Comparison of ENCODE assay signal across 26 mouse cellular contexts in genomic region chr2:11662907-11663230, GRCm38 (mm10). TPM values are rescaled to one million over a fixed set of nuclear protein-coding genes. Genes with fewer than 3 reads are reported as not detected.
DNase-seq lines count a peak whose midpoint lies in the region; ATAC-seq and TF ChIP-seq lines count a peak whose summit lies in the region.
"Had no signal": no experiment of that assay in that cellular context is flagged by ENCODE, and none has a peak within 500 bp of the region (broad histone marks: within the 10 kb centered on the region; RNA-seq: fewer than 3 reads in every experiment).

No protein-coding gene starts in this region.

- H3K27me3 ChIP-seq in spleen, adult 2 months (ENCODE audit: control insufficient read depth, insufficient read depth, low read length), result no peaks in the 10 kb centered on the region
- H3K27me3 ChIP-seq in midbrain, embryonic 16.5 days (ENCODE audit: control insufficient read depth, insufficient read depth, low read depth, low read length), result no peaks in the 10 kb centered on the region
- H3K27me3 ChIP-seq in hindbrain, embryonic 10.5 days (ENCODE audit: insufficient read depth, poor library complexity, severe bottlenecking), result no peaks in the 10 kb centered on the region
- H3K27me3 ChIP-seq: forebrain, embryonic 13.5 days; heart, embryonic 13.5 days; hindbrain, embryonic 12.5 days had no signal

- peaks cover 27% of the 10 kb centered on the region for H3K4me1 ChIP-seq in spleen, adult 2 months (ENCODE audit: control insufficient read depth, insufficient read depth, insufficient read length)
- H3K4me1 ChIP-seq in midbrain, embryonic 16.5 days (ENCODE audit: control insufficient read depth, insufficient read depth, low read length), result peaks cover 3% of the 10 kb centered on the region; the same call in 1 of the 2 replicates
- H3K4me1 ChIP-seq in hindbrain, embryonic 10.5 days (replicated peaks), result peaks cover 5% of the 10 kb centered on the region; the same call in 1 of the 2 replicates
- H3K4me1 ChIP-seq: embryonic facial prominence, embryonic 10.5 days; forebrain, embryonic 13.5 days; heart, embryonic 13.5 days; hindbrain, embryonic 12.5 days had no signal

- 52% methylated on average over 1 of the region's 1 CpGs for WGBS in spleen, adult 2 months
- WGBS in midbrain, embryonic 16.5 days, result 96% methylated on average over 1 of the region's 1 CpGs
- 96% methylated on average over 1 of the region's 1 CpGs for WGBS in hindbrain, embryonic 10.5 days

- H3K4me2 ChIP-seq in midbrain, embryonic 16.5 days (ENCODE audit: low read length), result no peak overlapping the region
- H3K4me2 ChIP-seq: forebrain, embryonic 13.5 days; heart, embryonic 13.5 days; hindbrain, embryonic 12.5 days had no signal

- H3K9me3 ChIP-seq in midbrain, embryonic 16.5 days (replicated peaks; ENCODE audit: control insufficient read depth, low read length, poor library complexity, severe bottlenecking), result no peaks in the 10 kb centered on the region
- no peaks in the 10 kb centered on the region for H3K9me3 ChIP-seq in hindbrain, embryonic 10.5 days
- H3K9me3 ChIP-seq: embryonic facial prominence, embryonic 10.5 days; forebrain, embryonic 13.5 days; heart, embryonic 13.5 days; hindbrain, embryonic 12.5 days had no signal

- ATAC-seq in CD4-positive, CD25-positive, alpha-beta regulatory T cell, adult 4 months, result peak; percentile 26
- no peak for ATAC-seq in midbrain, embryonic 16.5 days
- ATAC-seq: forebrain, embryonic 13.5 days; forebrain, postnatal 0 days; Patski had no signal

- TF ChIP-seq POLR2A in spleen, adult 2 months (IDR thresholded peaks at IDR 0.05; ENCODE audit: low read depth, low read length), result no peak

- H3K27ac ChIP-seq in spleen, adult 2 months (ENCODE audit: insufficient read depth, low read length), result peak overlapping the region; percentile 48
- H3K27ac ChIP-seq in midbrain, embryonic 16.5 days (ENCODE audit: low read length), result no peak overlapping the region
- no peak overlapping the region for H3K27ac ChIP-seq in hindbrain, embryonic 10.5 days
- H3K27ac ChIP-seq: embryonic facial prominence, embryonic 10.5 days; forebrain, embryonic 13.5 days; gastrocnemius, adult 2 months; heart, embryonic 13.5 days; hindbrain, embryonic 12.5 days had no signal

- DNase-seq in spleen, adult 2 months (ENCODE audit: low read depth in 1 of 2, low spot score in 2 of 2), result no peak
- DNase-seq in spleen, postnatal 36 days (ENCODE audit: low spot score in 2 of 2), result no peak
- peak; percentile 76 for DNase-seq in induced T-regulatory cell, adult 2 months (ENCODE audit: low read depth)
- DNase-seq in thymus, postnatal 14 days, result peak; percentile 55
- DNase-seq in layer of hippocampus, postnatal 14 days (ENCODE audit: low spot score in 2 of 2), result no peak
- no peak for DNase-seq in hindbrain, embryonic 10.5 days (ENCODE audit: low spot score)
- DNase-seq: adrenal gland, adult 2 months; adrenal gland, postnatal 25 days; cerebellum, adult 2 months; cerebellum, postnatal 10 days; forebrain, postnatal 0 days; gastrocnemius, adult 2 months; gastrocnemius, postnatal 25 days; heart, postnatal 36 days had no signal

- H3K9ac ChIP-seq in midbrain, embryonic 16.5 days (ENCODE audit: low read depth, low read length), result no peak overlapping the region
- H3K9ac ChIP-seq: forebrain, embryonic 13.5 days; forebrain, postnatal 0 days; heart, embryonic 13.5 days; hindbrain, embryonic 12.5 days had no signal

- no peak overlapping the region for H3K4me3 ChIP-seq in spleen, adult 2 months (ENCODE audit: extremely low read depth, insufficient read depth, insufficient read length)
- no peak overlapping the region for H3K4me3 ChIP-seq in midbrain, embryonic 16.5 days (ENCODE audit: low read depth, low read length)
- no peak overlapping the region for H3K4me3 ChIP-seq in hindbrain, embryonic 10.5 days
- H3K4me3 ChIP-seq: embryonic facial prominence, embryonic 10.5 days; forebrain, embryonic 13.5 days; gastrocnemius, adult 2 months; heart, embryonic 13.5 days; hindbrain, embryonic 12.5 days had no signal

- H3K36me3 ChIP-seq in spleen, adult 2 months (ENCODE audit: control insufficient read depth, insufficient read depth, low read length), result no peaks in the 10 kb centered on the region
- H3K36me3 ChIP-seq in midbrain, embryonic 16.5 days (ENCODE audit: control insufficient read depth, insufficient read depth, low read length), result no peaks in the 10 kb centered on the region
- no peaks in the 10 kb centered on the region for H3K36me3 ChIP-seq in hindbrain, embryonic 10.5 days
- H3K36me3 ChIP-seq: embryonic facial prominence, embryonic 10.5 days; heart, embryonic 13.5 days; hindbrain, embryonic 12.5 days had no signal

- TF ChIP-seq CTCF in spleen, adult 2 months (IDR thresholded peaks at IDR 0.05; ENCODE audit: extremely low read depth, insufficient read depth, insufficient read length, insufficient replicate concordance), result no peak

RNA-seq across cellular contexts. Expression of gene Il2ra, which starts 20.3 kb away (rescaled TPM):
- 1.6 and 2.0 TPM in 2 replicates for polyA plus RNA-seq in spleen, adult 2 months (2012; rRNA removed)
- 100 to 1,000 TPM; 347 to 420 TPM for polyA plus RNA-seq in CD4-positive, CD25-positive, alpha-beta regulatory T cell, adult 4 months (2017; shearing (Covaris generic))
- 0.04 TPM in 1 of 2 replicates, not detected in the other for polyA plus RNA-seq in midbrain, embryonic 16.5 days (2015; fragmentation: Nextera tagmentation; extraction: Ambion mirVana)
- under 1 TPM in 1 of 2 experiments, not detected in 1; 0.17 TPM for total RNA-seq in layer of hippocampus, postnatal 14 days (2021)
- polyA plus RNA-seq in hindbrain, embryonic 10.5 days (2016; fragmentation: Nextera tagmentation; extraction: Ambion mirVana), result not detected in 2 replicates
- total RNA-seq: forebrain, postnatal 0 days; granulocyte monocyte progenitor cell, adult 5-6 weeks had no signal
- polyA plus RNA-seq: adrenal gland, adult 2 months; embryonic facial prominence, embryonic 10.5 days; embryonic facial prominence, embryonic 14.5 days; forebrain, embryonic 13.5 days; forebrain, postnatal 0 days; heart, postnatal 0 days; hindbrain, embryonic 12.5 days; Patski had no signal

RNA-seq across cellular contexts. Expression of gene Gm17490, which starts 36.8 kb away (rescaled TPM):
- polyA plus RNA-seq in spleen, adult 2 months (2012; rRNA removed), result not detected in 2 replicates
- polyA plus RNA-seq in CD4-positive, CD25-positive, alpha-beta regulatory T cell, adult 4 months (2017; shearing (Covaris generic)), result not detected
- not detected in 2 replicates for polyA plus RNA-seq in midbrain, embryonic 16.5 days (2015; fragmentation: Nextera tagmentation; extraction: Ambion mirVana)
- not detected for total RNA-seq in layer of hippocampus, postnatal 14 days (2021)
- polyA plus RNA-seq in hindbrain, embryonic 10.5 days (2016; fragmentation: Nextera tagmentation; extraction: Ambion mirVana), result not detected in 2 replicates
- total RNA-seq: adrenal gland, adult 2 months; adrenal gland, postnatal 25 days; forebrain, postnatal 0 days; gastrocnemius, adult 2 months; gastrocnemius, postnatal 25 days; granulocyte monocyte progenitor cell, adult 5-6 weeks; heart, adult 8-10 months; heart, postnatal 36 days had no signal
- polyA plus RNA-seq: adrenal gland, adult 2 months; cerebellum, adult 2 months; embryonic facial prominence, embryonic 10.5 days; embryonic facial prominence, embryonic 14.5 days; forebrain, embryonic 13.5 days; forebrain, postnatal 0 days; heart, embryonic 13.5 days; heart, postnatal 0 days; hindbrain, embryonic 12.5 days; hindbrain, embryonic 16.5 days; Patski had no signal

RNA-seq across cellular contexts. Expression of gene Il15ra, which starts 42.2 kb away (rescaled TPM):
- polyA plus RNA-seq in spleen, adult 2 months (2012; rRNA removed), result 33.2 and 57.8 TPM in 2 replicates
- 10 to 100 TPM; 24.0 to 33.6 TPM for polyA plus RNA-seq in CD4-positive, CD25-positive, alpha-beta regulatory T cell, adult 4 months (2017; shearing (Covaris generic))
- 0.52 and 1.6 TPM in 2 replicates for polyA plus RNA-seq in midbrain, embryonic 16.5 days (2015; fragmentation: Nextera tagmentation; extraction: Ambion mirVana)
- 1 to 10 TPM; 4.9 to 6.7 TPM for total RNA-seq in layer of hippocampus, postnatal 14 days (2021)
- polyA plus RNA-seq in hindbrain, embryonic 10.5 days (2016; fragmentation: Nextera tagmentation; extraction: Ambion mirVana), result 0.35 and 0.51 TPM in 2 replicates

RNA-seq across cellular contexts. Expression of gene Rbm17, which starts 58.9 kb away (rescaled TPM):
- 37.7 and 38.9 TPM in 2 replicates for polyA plus RNA-seq in spleen, adult 2 months (2012; rRNA removed)
- 10 to 100 TPM; 34.7 TPM for polyA plus RNA-seq in CD4-positive, CD25-positive, alpha-beta regulatory T cell, adult 4 months (2017; shearing (Covaris generic))
- polyA plus RNA-seq in midbrain, embryonic 16.5 days (2015; fragmentation: Nextera tagmentation; extraction: Ambion mirVana), result 132 TPM in 2 replicates
- total RNA-seq in layer of hippocampus, postnatal 14 days (2021), result 10 to 100 TPM; 77.1 to 84.6 TPM
- polyA plus RNA-seq in hindbrain, embryonic 10.5 days (2016; fragmentation: Nextera tagmentation; extraction: Ambion mirVana), result 160 and 195 TPM in 2 replicates

Comparison
In these comparisons a context has a peak if more than half of its experiments do, and no peak if none do; other contexts are left out.
1. DNase-seq: peak in induced T-regulatory cell, adult 2 months (single experiment) and thymus, postnatal 14 days (single experiment); none in spleen, adult 2 months (0 of 2), spleen, postnatal 36 days (0 of 2), layer of hippocampus, postnatal 14 days (0 of 2) and hindbrain, embryonic 10.5 days (single experiment).
2. RNA of gene Il2ra, which starts 20.3 kb away (polyA plus RNA-seq): 347 to 420 TPM in CD4-positive, CD25-positive, alpha-beta regulatory T cell, adult 4 months; 1.6 to 2.0 TPM in spleen, adult 2 months, 0.04 TPM in midbrain, embryonic 16.5 days and not detected in hindbrain, embryonic 10.5 days; every median in the first group is over 100 times any median in the second.